Mouse (Mus musculus) heart, adult 11 months (tissue): ENCODE results near the gene Slc25a43.

Experiments
- DNase-seq: peaks from one replicate; pipeline ENCODE4 v3.0.0; 2022

Slc25a43 gene

GRCm38 (mm10) chrX:36825032-36825431 lies 81.6 kb downstream of the Slc25a43 start:
- DNase-seq: no peak
